Mouse (Mus musculus): Measurements from ENCODE around the gene Adcy9. TPM values are rescaled to one million over a fixed set of nuclear protein-coding genes. Genes with fewer than 3 reads are reported as not detected.

Adcy9 gene
- polyA plus RNA-seq, 1 experiment from 2014 or later: 0.55 TPM

GRCm38 (mm10) chr16:4324967-4325366 lies 95.3 kb downstream of the Adcy9 start:
- H3K27me3 ChIP-seq (ENCODE audit: insufficient read depth, poor library complexity, severe bottlenecking): peaks cover 4% of the 10 kb centered on the region; the same call in 1 of the 2 replicates
- H3K4me3 ChIP-seq: no peak overlapping the region
- H3K4me1 ChIP-seq: 0 out of 2 replicates have a peak, but pooled peaks cover 3% of the 10 kb centered on the region
- H3K36me3 ChIP-seq: no peaks in the 10 kb centered on the region
- DNase-seq (ENCODE audit: low spot score): no peak
- no peaks in the 10 kb centered on the region for H3K9me3 ChIP-seq
- no peak overlapping the region for H3K27ac ChIP-seq

- H3K27me3 ChIP-seq (ENCODE audit: insufficient read depth, poor library complexity, severe bottlenecking): peaks cover 4% of the 10 kb centered on the region; the same call in 1 of the 2 replicates
- DNase-seq (ENCODE audit: low spot score): no peak
- no peak overlapping the region for H3K27ac ChIP-seq
- no peaks in the 10 kb centered on the region for H3K36me3 ChIP-seq
- H3K4me1 ChIP-seq: 0 out of 2 replicates have a peak, but pooled peaks cover 3% of the 10 kb centered on the region
- no peaks in the 10 kb centered on the region for H3K9me3 ChIP-seq
- no peak overlapping the region for H3K4me3 ChIP-seq
- 64% methylated on average over 3 of the region's 3 CpGs for WGBS
These were observed 99.4 kb downstream of the Adcy9 start for GRCm38 (mm10) chr16:4320856-4321255.

- no peaks in the 10 kb centered on the region for H3K4me1 ChIP-seq
- no peak overlapping the region for H3K4me3 ChIP-seq
- 0 out of 2 replicates have a peak, but pooled peaks cover 5% of the 10 kb centered on the region for H3K27me3 ChIP-seq (ENCODE audit: insufficient read depth, poor library complexity, severe bottlenecking)
- DNase-seq (ENCODE audit: low spot score): no peak
- 74% methylated on average over 6 of the region's 6 CpGs for WGBS
- H3K27ac ChIP-seq: no peak overlapping the region
- H3K9me3 ChIP-seq: no peaks in the 10 kb centered on the region
- H3K36me3 ChIP-seq: no peaks in the 10 kb centered on the region
These were observed 102.2 kb downstream of the Adcy9 start for GRCm38 (mm10) chr16:4318001-4318526.

GRCm38 (mm10) chr16:4316094-4316474 lies 104.2 kb downstream of the Adcy9 start:
- DNase-seq (ENCODE audit: low spot score): peak; percentile 88
- H3K27ac ChIP-seq: no peak overlapping the region
- H3K27me3 ChIP-seq (ENCODE audit: insufficient read depth, poor library complexity, severe bottlenecking): 0 out of 2 replicates have a peak, but pooled peaks cover 8% of the 10 kb centered on the region
- no peaks in the 10 kb centered on the region for H3K4me1 ChIP-seq
- H3K9me3 ChIP-seq: no peaks in the 10 kb centered on the region
- H3K4me3 ChIP-seq: no peak overlapping the region
- WGBS: 33% methylated on average over 3 of the region's 3 CpGs
- H3K36me3 ChIP-seq: no peaks in the 10 kb centered on the region

- Histone ChIP-seq H3K36me3 (no peaks in the 10 kb centered on the region), H3K9me3 (no peaks in the 10 kb centered on the region), H3K4me3 (no peak overlapping the region), H3K4me1 (no peaks in the 10 kb centered on the region), H3K27me3 (ENCODE audit: insufficient read depth, poor library complexity, severe bottlenecking) (0 out of 2 replicates have a peak, but pooled peaks cover 8% of the 10 kb centered on the region), H3K27ac (no peak overlapping the region)
- no peak for DNase-seq (ENCODE audit: low spot score)
- 68% methylated on average over 2 of the region's 2 CpGs for WGBS
These were observed 104.8 kb downstream of the Adcy9 start for GRCm38 (mm10) chr16:4315352-4316093.

GRCm38 (mm10) chr16:4314891-4315290 lies 105.4 kb downstream of the Adcy9 start:
- H3K36me3 ChIP-seq: no peaks in the 10 kb centered on the region
- no peaks in the 10 kb centered on the region for H3K4me1 ChIP-seq
- no peak overlapping the region for H3K4me3 ChIP-seq
- DNase-seq (ENCODE audit: low spot score): peak; percentile 35
- H3K27me3 ChIP-seq (ENCODE audit: insufficient read depth, poor library complexity, severe bottlenecking): 0 out of 2 replicates have a peak, but pooled peaks cover 8% of the 10 kb centered on the region
- 92% methylated on average over 4 of the region's 4 CpGs for whole genome bisulfite sequencing
- no peaks in the 10 kb centered on the region for H3K9me3 ChIP-seq
- H3K27ac ChIP-seq: no peak overlapping the region

- no peak overlapping the region for H3K4me3 ChIP-seq
- H3K36me3 ChIP-seq: no peaks in the 10 kb centered on the region
- no peaks in the 10 kb centered on the region for H3K4me1 ChIP-seq
- no peaks in the 10 kb centered on the region for H3K9me3 ChIP-seq
- 65% methylated on average over 2 of the region's 2 CpGs for WGBS
- peak; percentile 58 for DNase-seq (ENCODE audit: low spot score)
- 0 out of 2 replicates have a peak, but pooled peaks cover 8% of the 10 kb centered on the region for H3K27me3 ChIP-seq (ENCODE audit: insufficient read depth, poor library complexity, severe bottlenecking)
- no peak overlapping the region for H3K27ac ChIP-seq
These were observed 108.3 kb downstream of the Adcy9 start for GRCm38 (mm10) chr16:4312018-4312417.

GRCm38 (mm10) chr16:4311608-4312007 lies 108.7 kb downstream of the Adcy9 start:
- no peaks in the 10 kb centered on the region for H3K9me3 ChIP-seq
- H3K27ac ChIP-seq: no peak overlapping the region
- H3K27me3 ChIP-seq (ENCODE audit: insufficient read depth, poor library complexity, severe bottlenecking): 0 out of 2 replicates have a peak, but pooled peaks cover 8% of the 10 kb centered on the region
- H3K4me1 ChIP-seq: no peaks in the 10 kb centered on the region
- DNase-seq (ENCODE audit: low spot score): peak; percentile 69
- WGBS: 51% methylated on average over 2 of the region's 2 CpGs
- no peaks in the 10 kb centered on the region for H3K36me3 ChIP-seq
- H3K4me3 ChIP-seq: no peak overlapping the region

- Histone ChIP-seq H3K36me3 (no peaks in the 10 kb centered on the region), H3K9me3 (no peaks in the 10 kb centered on the region), H3K4me3 (no peak overlapping the region), H3K27me3 (ENCODE audit: insufficient read depth, poor library complexity, severe bottlenecking) (peaks cover 16% of the 10 kb centered on the region; the same call in 1 of the 2 replicates), H3K4me1 (no peaks in the 10 kb centered on the region), H3K27ac (no peak overlapping the region)
- 79% methylated on average over 4 of the region's 4 CpGs for WGBS
- no peak for DNase-seq (ENCODE audit: low spot score)
These were observed 112.5 kb downstream of the Adcy9 start for GRCm38 (mm10) chr16:4307795-4308194.

GRCm38 (mm10) chr16:4304176-4304922 lies 115.9 kb downstream of the Adcy9 start:
- 62% methylated on average over 12 of the region's 12 CpGs for WGBS
- peaks cover 13% of the 10 kb centered on the region; the same call in 1 of the 2 replicates for H3K27me3 ChIP-seq (ENCODE audit: insufficient read depth, poor library complexity, severe bottlenecking)
- H3K4me3 ChIP-seq: no peak overlapping the region
- DNase-seq (ENCODE audit: low spot score): peak; percentile 66
- no peaks in the 10 kb centered on the region for H3K9me3 ChIP-seq
- no peak overlapping the region for H3K27ac ChIP-seq
- H3K4me1 ChIP-seq: 0 out of 2 replicates have a peak, but pooled peaks cover 4% of the 10 kb centered on the region
- H3K36me3 ChIP-seq: no peaks in the 10 kb centered on the region

- 74% methylated on average over 5 of the region's 5 CpGs for WGBS
- peak; percentile 55 for DNase-seq (ENCODE audit: low spot score)
- H3K27me3 ChIP-seq (ENCODE audit: insufficient read depth, poor library complexity, severe bottlenecking): peaks cover 13% of the 10 kb centered on the region; the same call in 1 of the 2 replicates
- H3K4me3 ChIP-seq: no peak overlapping the region
- no peaks in the 10 kb centered on the region for H3K9me3 ChIP-seq
- no peak overlapping the region for H3K27ac ChIP-seq
- no peaks in the 10 kb centered on the region for H3K36me3 ChIP-seq
- H3K4me1 ChIP-seq: 0 out of 2 replicates have a peak, but pooled peaks cover 4% of the 10 kb centered on the region
These were observed 116.7 kb downstream of the Adcy9 start for GRCm38 (mm10) chr16:4303554-4303953.

- peak; percentile 72 for DNase-seq (ENCODE audit: low spot score)
These were observed 120.0 kb downstream of the Adcy9 start for GRCm38 (mm10) chr16:4300280-4300679.

GRCm38 (mm10) chr16:4293259-4293658 lies 127.0 kb downstream of the Adcy9 start:
- WGBS: 81% methylated on average over 3 of the region's 3 CpGs
- no peaks in the 10 kb centered on the region for H3K4me1 ChIP-seq
- no peaks in the 10 kb centered on the region for H3K9me3 ChIP-seq
- no peaks in the 10 kb centered on the region for H3K27me3 ChIP-seq (ENCODE audit: insufficient read depth, poor library complexity, severe bottlenecking)
- no peak for DNase-seq (ENCODE audit: low spot score)
- no peak overlapping the region for H3K4me3 ChIP-seq
- no peaks in the 10 kb centered on the region for H3K36me3 ChIP-seq
- H3K27ac ChIP-seq: no peak overlapping the region

More at GRCm38 (mm10) chr16:4300280-4300679, 120.0 kb downstream of the Adcy9 start:
- Histone ChIP-seq H3K36me3 (no peaks in the 10 kb centered on the region), H3K9me3 (no peaks in the 10 kb centered on the region), H3K4me3 (no peak overlapping the region), H3K27me3 (ENCODE audit: insufficient read depth, poor library complexity, severe bottlenecking) (peaks cover under 1% of the 10 kb centered on the region; the same call in 1 of the 2 replicates), H3K27ac (no peak overlapping the region), H3K4me1 (0 out of 2 replicates have a peak, but pooled peaks cover 4% of the 10 kb centered on the region)
- 81% methylated on average over 7 of the region's 7 CpGs for WGBS
